Comparison of ENCODE assay signal across 8 mouse cellular contexts in the genomic region with DNA sequence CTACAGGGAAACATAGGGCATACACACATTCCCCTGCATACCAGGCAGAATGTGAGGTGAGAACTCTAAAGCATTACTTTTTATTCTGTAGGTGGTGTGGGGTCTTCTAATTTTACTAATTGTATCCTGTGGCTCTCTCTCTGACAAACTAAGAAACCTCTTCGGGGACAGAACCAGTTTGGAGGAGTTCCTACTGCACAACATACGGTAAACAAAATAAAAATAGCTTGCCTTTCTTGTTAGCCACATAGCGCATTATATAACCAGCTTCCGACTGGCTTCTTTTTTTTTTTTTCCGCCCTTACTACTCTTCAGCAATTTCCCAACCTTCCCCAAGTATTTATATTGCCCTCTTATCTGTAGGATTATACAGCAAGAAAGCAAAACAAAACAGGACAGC. TPM values are rescaled to one million over a fixed set of nuclear protein-coding genes. Genes with fewer than 3 reads are reported as not detected.
DNase-seq lines count a peak whose midpoint lies in the region; ATAC-seq and TF ChIP-seq lines count a peak whose summit lies in the region.

No protein-coding gene starts in this region.

- peak overlapping the region; percentile 74 for H3K4me3 ChIP-seq in C2C12 (ENCODE audit: insufficient read depth, poor library complexity, severe bottlenecking)
- H3K4me3 ChIP-seq in forebrain, embryonic 16.5 days (replicated peaks; ENCODE audit: low read length), result peak overlapping the region; percentile 92
- H3K4me3 ChIP-seq in liver, embryonic 16.5 days (ENCODE audit: low read depth, low read length), result peak overlapping the region; percentile 79

- whole genome bisulfite sequencing in forebrain, embryonic 16.5 days, result under 1% methylated on average over 5 of the region's 5 CpGs
- 7% methylated on average over 5 of the region's 5 CpGs for WGBS in liver, embryonic 16.5 days (ENCODE audit: insufficient replicate concordance)

- no peak for ATAC-seq in forebrain, embryonic 16.5 days
- ATAC-seq in liver, embryonic 16.5 days (ENCODE audit: low read depth), result no peak
- ATAC-seq in CD4-positive, CD25-positive, alpha-beta regulatory T cell, adult 4 months, result no peak

- H3K36me3 ChIP-seq in C2C12 (ENCODE audit: control insufficient read depth, insufficient read depth), result no peaks in the 10 kb centered on the region
- H3K36me3 ChIP-seq in forebrain, embryonic 16.5 days (ENCODE audit: control insufficient read depth, insufficient read depth), result no peaks in the 10 kb centered on the region
- no peaks in the 10 kb centered on the region for H3K36me3 ChIP-seq in liver, embryonic 16.5 days (ENCODE audit: control insufficient read depth, insufficient read depth)

- peak; percentile 10 for DNase-seq in embryo, embryonic 10.5 days (ENCODE audit: low spot score)
- no peak for DNase-seq in embryo, embryonic 9.5 days (ENCODE audit: extremely low spot score)
- no peak for DNase-seq in ovary, postnatal 36 days (ENCODE audit: low spot score)
- DNase-seq in layer of hippocampus, adult 9-11 months, result no peak

- H3K79me3 ChIP-seq in C2C12 (ENCODE audit: low read depth), result peaks cover 26% of the 10 kb centered on the region

- peak overlapping the region; percentile 68 for H3K4me2 ChIP-seq in forebrain, embryonic 16.5 days (ENCODE audit: low read length)
- peak overlapping the region; percentile 83 for H3K4me2 ChIP-seq in liver, embryonic 16.5 days (ENCODE audit: low read depth, low read length)

- H3ac ChIP-seq in C2C12 (ENCODE audit: control insufficient read depth, insufficient read length, low read depth), result no peak overlapping the region

- H3K79me2 ChIP-seq in C2C12 (ENCODE audit: control insufficient read depth, insufficient read depth), result peaks cover 68% of the 10 kb centered on the region

- peak overlapping the region; percentile 97 for H3K9ac ChIP-seq in forebrain, embryonic 16.5 days (replicated peaks; ENCODE audit: low read depth, low read length)
- peak overlapping the region; percentile 86 for H3K9ac ChIP-seq in liver, embryonic 16.5 days (ENCODE audit: low read depth, low read length)

- H3K4me1 ChIP-seq in forebrain, embryonic 16.5 days (replicated peaks; ENCODE audit: control insufficient read depth, insufficient read depth, low read length), result peaks cover 52% of the 10 kb centered on the region
- H3K4me1 ChIP-seq in liver, embryonic 16.5 days (ENCODE audit: control insufficient read depth, low read depth, low read length), result peaks cover 16% of the 10 kb centered on the region

- peak overlapping the region; percentile 99; the same call in 1 of the 2 replicates for H3K27ac ChIP-seq in forebrain, embryonic 16.5 days (ENCODE audit: low read length)
- peak overlapping the region; percentile 86 for H3K27ac ChIP-seq in liver, embryonic 16.5 days (ENCODE audit: low read length)

- no peak for TF ChIP-seq CTCF in C2C12 (IDR thresholded peaks at IDR 0.05; ENCODE audit: control insufficient read depth, insufficient read depth, insufficient read length)

- H3K9me3 ChIP-seq in forebrain, embryonic 16.5 days (ENCODE audit: control insufficient read depth, low read length), result no peaks in the 10 kb centered on the region
- H3K9me3 ChIP-seq in liver, embryonic 16.5 days (replicated peaks; ENCODE audit: control insufficient read depth, low read length), result no peaks in the 10 kb centered on the region

- no peaks in the 10 kb centered on the region for H3K27me3 ChIP-seq in C2C12 (ENCODE audit: control insufficient read depth, insufficient read depth, insufficient read length)
- no peaks in the 10 kb centered on the region for H3K27me3 ChIP-seq in forebrain, embryonic 16.5 days (replicated peaks; ENCODE audit: control insufficient read depth, insufficient read depth, low read length)
- H3K27me3 ChIP-seq in liver, embryonic 16.5 days (ENCODE audit: control insufficient read depth, insufficient read depth, low read depth, low read length), result no peaks in the 10 kb centered on the region

TF ChIP-seq in C2C12, 6 proteins besides CTCF, POLR2A, EP300 and RAD21:
- TF ChIP-seq MYOD1 (IDR thresholded peaks at IDR 0.05; ENCODE audit: control insufficient read depth, insufficient read length, low read depth) (no peak), USF1 (IDR thresholded peaks at IDR 0.05; ENCODE audit: low read depth) (no peak), CEBPB (IDR thresholded peaks at IDR 0.05; ENCODE audit: low read depth) (no peak), MAX (IDR thresholded peaks at IDR 0.05) (no peak), MYOG (IDR thresholded peaks at IDR 0.05; ENCODE audit: control insufficient read depth, extremely low read depth, insufficient read length) (no peak), FOSL1 (IDR thresholded peaks at IDR 0.05; ENCODE audit: insufficient read depth, low read length, poor library complexity, severe bottlenecking) (no peak)
TF ChIP-seq in C2C12: peak in this region for 0.

RNA-seq across cellular contexts. Expression of gene Atxn1, which starts 2.0 kb away (rescaled TPM):
- 3.0 TPM for polyA plus RNA-seq in C2C12 (2012; fragmentation: generic; extraction: Trizol)
- 12.1 and 15.3 TPM in 2 replicates for polyA plus RNA-seq in forebrain, embryonic 16.5 days (2015; fragmentation: Nextera tagmentation; extraction: Ambion mirVana)
- polyA plus RNA-seq in liver, embryonic 16.5 days (2015; fragmentation: Nextera tagmentation; extraction: Ambion mirVana), result 2.8 and 3.2 TPM in 2 replicates
- 10 to 100 TPM; 26.0 to 31.6 TPM for polyA plus RNA-seq in CD4-positive, CD25-positive, alpha-beta regulatory T cell, adult 4 months (2017; shearing (Covaris generic))
